Comparison of ENCODE assay signal across 9 mouse cellular contexts in the genomic region with DNA sequence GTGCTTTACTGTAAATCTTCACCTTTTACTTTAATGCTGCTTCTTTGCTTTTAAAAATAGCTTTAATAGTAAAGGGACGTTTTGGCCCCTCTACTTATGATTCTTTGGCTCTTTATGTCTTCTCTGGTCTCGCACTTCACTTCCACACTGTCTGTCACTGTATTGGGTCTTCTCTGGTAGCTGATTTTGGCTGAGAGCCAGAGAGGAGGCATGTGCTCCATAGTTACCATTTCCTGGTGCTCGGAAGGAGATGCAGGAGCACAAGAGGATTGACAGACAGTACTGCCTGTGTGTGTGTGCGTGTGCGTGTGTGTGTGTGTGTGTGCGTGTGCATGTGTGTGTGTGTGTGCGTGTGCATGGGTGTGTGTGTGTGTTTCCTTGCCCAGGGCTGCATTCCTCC. TPM values are rescaled to one million over a fixed set of nuclear protein-coding genes. Genes with fewer than 3 reads are reported as not detected.
A peak's percentile ranks its signal among the peaks of the same experiment; 100 is the strongest.
DNase-seq lines count a peak whose midpoint lies in the region; ATAC-seq lines count a peak whose summit lies in the region.
"Had no signal": no experiment of that assay in that cellular context is flagged by ENCODE, and none has a peak within 500 bp of the region (broad histone marks: within the 10 kb centered on the region; RNA-seq: fewer than 3 reads in every experiment).

No protein-coding gene starts in this region.

- no peaks in the 10 kb centered on the region for H3K9me3 ChIP-seq in hindbrain, embryonic 15.5 days
- no peaks in the 10 kb centered on the region for H3K9me3 ChIP-seq in hindbrain, embryonic 11.5 days (ENCODE audit: control insufficient read depth, low read length)
- H3K9me3 ChIP-seq in forebrain, embryonic 15.5 days: no peaks in the 10 kb centered on the region
- no peaks in the 10 kb centered on the region for H3K9me3 ChIP-seq in midbrain, embryonic 13.5 days

- no peaks in the 10 kb centered on the region for H3K27me3 ChIP-seq in hindbrain, embryonic 15.5 days
- no peaks in the 10 kb centered on the region for H3K27me3 ChIP-seq in hindbrain, embryonic 11.5 days (ENCODE audit: control insufficient read depth, insufficient read depth, low read length)
- no peaks in the 10 kb centered on the region for H3K27me3 ChIP-seq in forebrain, embryonic 15.5 days
- H3K27me3 ChIP-seq in midbrain, embryonic 13.5 days: no peaks in the 10 kb centered on the region

- no peaks in the 10 kb centered on the region for H3K36me3 ChIP-seq in hindbrain, embryonic 15.5 days
- no peaks in the 10 kb centered on the region for H3K36me3 ChIP-seq in hindbrain, embryonic 11.5 days (ENCODE audit: control insufficient read depth, insufficient read depth, low read length)
- no peaks in the 10 kb centered on the region for H3K36me3 ChIP-seq in forebrain, embryonic 15.5 days
- no peaks in the 10 kb centered on the region for H3K36me3 ChIP-seq in midbrain, embryonic 13.5 days

- H3K4me2 ChIP-seq in hindbrain, embryonic 15.5 days: no peak overlapping the region
- no peak overlapping the region for H3K4me2 ChIP-seq in hindbrain, embryonic 11.5 days (replicated peaks; ENCODE audit: low read depth, low read length)
- H3K4me2 ChIP-seq in forebrain, embryonic 15.5 days (replicated peaks): no peak overlapping the region; the same call in 1 of the 2 replicates
- H3K4me2 ChIP-seq in midbrain, embryonic 13.5 days (replicated peaks): no peak overlapping the region

- H3K4me1 ChIP-seq in hindbrain, embryonic 15.5 days (replicated peaks): 0 out of 2 replicates have a peak, but pooled peaks cover 8% of the 10 kb centered on the region
- no peaks in the 10 kb centered on the region for H3K4me1 ChIP-seq in hindbrain, embryonic 11.5 days (replicated peaks; ENCODE audit: control insufficient read depth, insufficient read depth, low read length)
- peaks cover 13% of the 10 kb centered on the region for H3K4me1 ChIP-seq in forebrain, embryonic 15.5 days
- 0 out of 2 replicates have a peak, but pooled peaks cover 6% of the 10 kb centered on the region for H3K4me1 ChIP-seq in midbrain, embryonic 13.5 days (replicated peaks)

- no peak overlapping the region for H3K4me3 ChIP-seq in hindbrain, embryonic 15.5 days
- H3K4me3 ChIP-seq in hindbrain, embryonic 11.5 days (ENCODE audit: low read depth, low read length): no peak overlapping the region
- no peak overlapping the region for H3K4me3 ChIP-seq in forebrain, embryonic 15.5 days
- no peak overlapping the region for H3K4me3 ChIP-seq in midbrain, embryonic 13.5 days (replicated peaks)
- H3K4me3 ChIP-seq: left cerebral cortex, adult 2 months had no signal

- peak; percentile 48; the same call in 1 of the 2 replicates for ATAC-seq in hindbrain, embryonic 15.5 days (ENCODE audit: low FRiP score, low read depth)
- no peak for ATAC-seq in hindbrain, embryonic 11.5 days (ENCODE audit: low FRiP score)
- ATAC-seq in forebrain, embryonic 15.5 days (replicated peaks): peak; percentile 78
- ATAC-seq in midbrain, embryonic 13.5 days: no peak

- WGBS in hindbrain, embryonic 15.5 days: 47% methylated on average over 7 of the region's 7 CpGs
- 75% methylated on average over 7 of the region's 7 CpGs for WGBS in hindbrain, embryonic 11.5 days
- 43% methylated on average over 7 of the region's 7 CpGs for WGBS in forebrain, embryonic 15.5 days
- WGBS in midbrain, embryonic 13.5 days: 66% methylated on average over 7 of the region's 7 CpGs

- no peak overlapping the region for H3K27ac ChIP-seq in hindbrain, embryonic 15.5 days (replicated peaks)
- H3K27ac ChIP-seq in hindbrain, embryonic 11.5 days (ENCODE audit: low read depth, low read length): no peak overlapping the region
- H3K27ac ChIP-seq in forebrain, embryonic 15.5 days (replicated peaks): peak overlapping the region; percentile 71
- H3K27ac ChIP-seq in midbrain, embryonic 13.5 days: no peak overlapping the region
- H3K27ac ChIP-seq: left cerebral cortex, adult 2 months had no signal

- no peak overlapping the region for H3K9ac ChIP-seq in hindbrain, embryonic 15.5 days
- no peak overlapping the region for H3K9ac ChIP-seq in hindbrain, embryonic 11.5 days (ENCODE audit: low read depth, low read length)
- H3K9ac ChIP-seq in forebrain, embryonic 15.5 days (replicated peaks): no peak overlapping the region
- no peak overlapping the region for H3K9ac ChIP-seq in midbrain, embryonic 13.5 days (replicated peaks)

- no peak for DNase-seq in hindbrain, embryonic 11.5 days (ENCODE audit: low spot score)
- peak; percentile 72 for DNase-seq in retina, postnatal 1 day
- DNase-seq in retina, embryonic 14.5 days (ENCODE audit: low spot score): no peak
- peak; percentile 25 for DNase-seq in right cerebral cortex, postnatal 4 days
- no peak for DNase-seq in urinary bladder, postnatal 36 days (ENCODE audit: low spot score in 2 of 2)

RNA-seq across cellular contexts. Expression of a gene that starts 14.2 kb away (rescaled TPM):
- polyA plus RNA-seq in hindbrain, embryonic 15.5 days (2015; fragmentation: Nextera tagmentation; extraction: Ambion mirVana): 12.1 and 13.7 TPM in 2 replicates
- polyA plus RNA-seq in hindbrain, embryonic 11.5 days (2014; fragmentation: Nextera tagmentation; extraction: Ambion mirVana): 2.4 and 2.6 TPM in 2 replicates
- polyA plus RNA-seq in forebrain, embryonic 15.5 days (2015; fragmentation: Nextera tagmentation; extraction: Ambion mirVana): 8.3 and 9.4 TPM in 2 replicates
- 4.4 and 5.8 TPM in 2 replicates for polyA plus RNA-seq in midbrain, embryonic 13.5 days (2015; fragmentation: Nextera tagmentation; extraction: Ambion mirVana)

Comparison
In these comparisons a context has a peak if more than half of its experiments do, and no peak if none do; other contexts are left out.
1. ATAC-seq: peak in hindbrain, embryonic 15.5 days (single experiment) and forebrain, embryonic 15.5 days (single experiment); none in hindbrain, embryonic 11.5 days (single experiment) and midbrain, embryonic 13.5 days (single experiment).
2. DNase-seq: peak in retina, postnatal 1 day (single experiment) and right cerebral cortex, postnatal 4 days (single experiment); none in hindbrain, embryonic 11.5 days (single experiment), retina, embryonic 14.5 days (single experiment) and urinary bladder, postnatal 36 days (0 of 2).